Mouse (Mus musculus): ENCODE results near the gene Clec4a1.

Clec4a1 gene

GRCm38 (mm10) chr6:122921451-122921850 is at the start of gene Clec4a1:
Gene Clec4a1 (plus strand): TSS chr6:122921848.
- no peak for DNase-seq (ENCODE audit: extremely low spot score)

GRCm38 (mm10) chr6:122872800-122873199 is 48.8 kb upstream of the Clec4a1 start:
- DNase-seq (ENCODE audit: extremely low spot score): no peak

- DNase-seq (ENCODE audit: extremely low spot score): peak; percentile 95
These were observed 47.6 kb upstream of the Clec4a1 start, which contains the start of gene Necap1 for GRCm38 (mm10) chr6:122873871-122874719. Gene Necap1 (plus strand): TSS chr6:122874474.

- no peak for DNase-seq (ENCODE audit: extremely low spot score)
These were observed 46.8 kb upstream of the Clec4a1 start for GRCm38 (mm10) chr6:122874720-122875389.

GRCm38 (mm10) chr6:122879141-122879735 is 42.4 kb upstream of the Clec4a1 start:
- DNase-seq (ENCODE audit: extremely low spot score): no peak

GRCm38 (mm10) chr6:122879781-122880505 is 41.7 kb upstream of the Clec4a1 start:
- no peak for DNase-seq (ENCODE audit: extremely low spot score)

- no peak for DNase-seq (ENCODE audit: extremely low spot score)
These were observed 40.4 kb upstream of the Clec4a1 start for GRCm38 (mm10) chr6:122881287-122881686.

GRCm38 (mm10) chr6:122883603-122884002 is 38.0 kb upstream of the Clec4a1 start:
- DNase-seq (ENCODE audit: extremely low spot score): no peak

- DNase-seq (ENCODE audit: extremely low spot score): no peak
These were observed 32.0 kb upstream of the Clec4a1 start for GRCm38 (mm10) chr6:122889599-122889998.

GRCm38 (mm10) chr6:122892442-122893049 is 29.1 kb upstream of the Clec4a1 start:
- DNase-seq (ENCODE audit: extremely low spot score): peak; percentile 55

- DNase-seq (ENCODE audit: extremely low spot score): no peak
These were observed 1.7 kb upstream of the Clec4a1 start for GRCm38 (mm10) chr6:122919922-122920321.

GRCm38 (mm10) chr6:122934845-122935244 is 13.2 kb downstream of the Clec4a1 start:
- no peak for DNase-seq (ENCODE audit: extremely low spot score)

- no peak for DNase-seq (ENCODE audit: extremely low spot score)
These were observed 18.0 kb downstream of the Clec4a1 start for GRCm38 (mm10) chr6:122939618-122940017.

- no peak for DNase-seq (ENCODE audit: extremely low spot score)
These were observed 25.1 kb downstream of the Clec4a1 start for GRCm38 (mm10) chr6:122946760-122947159.

- no peak for DNase-seq (ENCODE audit: extremely low spot score)
These were observed 30.8 kb downstream of the Clec4a1 start, which contains the start of gene Clec4a3 for GRCm38 (mm10) chr6:122952401-122952800. Gene Clec4a3 (plus strand): TSS chr6:122952515.

- DNase-seq (ENCODE audit: extremely low spot score): no peak
These were observed 42.9 kb downstream of the Clec4a1 start for GRCm38 (mm10) chr6:122964562-122964961.

GRCm38 (mm10) chr6:122969048-122969447 is 47.4 kb downstream of the Clec4a1 start:
- no peak for DNase-seq (ENCODE audit: extremely low spot score)
